Mouse (Mus musculus) cerebellum, adult 2 months (tissue): ENCODE results near the gene Kcnh2. TPM values are rescaled to one million over a fixed set of nuclear protein-coding genes. Genes with fewer than 3 reads are reported as not detected.

Experiments used
- DNase-seq, 2 experiments: peaks; one replicate each; pipeline ENCODE4 v3.0.0; 2021
- H3K27ac ChIP-seq: fragments of 200-500 bp; 2 replicates; pipeline ENCODE4 v1.5.1; 2012; ENCODE audit warnings: low read length, control low read depth, inconsistent platforms; ENCODE audit not compliant: insufficient read depth
- H3K27me3 ChIP-seq: fragments of 200-500 bp; 2 replicates; pipeline ENCODE4 v1.6.1; 2012; ENCODE audit warnings: inconsistent platforms, mild to moderate bottlenecking, low read length, moderate library complexity; ENCODE audit not compliant: control insufficient read depth, insufficient read depth
- H3K4me1 ChIP-seq: fragments of 200-500 bp; 2 replicates; pipeline ENCODE4 v1.6.1; 2011; ENCODE audit warnings: low read length; ENCODE audit not compliant: control insufficient read depth, insufficient read depth
- H3K4me3 ChIP-seq: fragments of 200-500 bp; replicated peaks from 2 replicates; pipeline ENCODE3; 2011; ENCODE audit warnings: mild to moderate bottlenecking, low read depth, low read length, control low read depth; ENCODE audit not compliant: insufficient read depth
- CTCF ChIP-seq: fragments of 200-500 bp; IDR thresholded peaks from 2 replicates; pipeline ENCODE4 v1.5.1; 2011; ENCODE audit warnings: low read depth, mild to moderate bottlenecking, control low read depth, low read length, moderate library complexity, borderline replicate concordance; ENCODE audit not compliant: insufficient read depth
- POLR2A ChIP-seq: fragments of 200-500 bp; IDR thresholded peaks from 2 replicates; pipeline ENCODE4 v1.6.1; 2011; ENCODE audit warnings: low read length, control low read depth, borderline replicate concordance; ENCODE audit not compliant: insufficient read depth
- WGBS: fragments of 180-500 bp; shearing (Covaris S2); methylation state at CpG from one replicate; pipeline ENCODE4 v1.1.7; 2018; 5-methylcytosine and 5-hydroxymethylcytosine counted together
- polyA plus RNA-seq: library from polyadenylated mRNA; depleted of rRNA; stranded (reverse); fragments of >200 nt; gene quantifications from 2 replicates; pipeline ENCODE4 v1.2.3, GENCODE M21; 2012

Kcnh2 gene
- polyA plus RNA-seq, 1 experiment, result 85.2 TPM

DNA sequence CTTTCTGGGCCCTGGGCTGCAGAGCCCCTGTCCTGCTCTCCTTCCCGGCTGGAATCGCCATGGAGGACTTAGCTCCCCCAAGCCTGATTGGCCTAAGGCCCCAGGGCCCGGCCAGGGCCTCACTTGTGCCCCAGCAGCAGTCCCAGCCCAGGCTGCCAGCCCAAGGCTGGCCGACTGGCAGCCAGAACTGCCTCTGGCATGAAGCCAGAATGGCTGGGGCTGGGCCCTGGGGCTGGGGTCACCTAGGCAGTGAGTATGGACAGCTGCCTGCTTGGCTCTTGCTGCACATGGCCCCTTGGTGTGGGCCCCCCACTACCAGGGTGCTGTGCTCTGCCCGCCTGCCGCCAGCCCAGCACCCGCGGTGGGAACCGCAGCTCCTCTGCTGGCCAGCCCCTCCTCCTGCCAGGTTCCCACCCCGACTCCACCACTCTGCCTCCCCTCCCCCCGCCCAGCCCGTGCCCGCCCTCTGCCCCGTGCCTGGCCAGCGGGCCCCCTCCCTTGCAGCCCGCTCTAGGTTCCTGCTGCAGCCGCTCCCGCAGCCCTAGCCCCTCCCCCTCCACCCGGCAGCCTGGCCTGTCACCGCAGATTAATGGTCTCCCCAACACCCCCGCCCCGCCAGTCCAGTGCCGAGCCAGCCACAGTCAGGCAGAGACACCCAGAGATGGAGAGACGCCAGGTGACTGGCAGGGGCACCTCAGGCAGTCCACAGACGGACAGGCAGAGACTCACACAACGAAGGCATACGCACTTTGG is 22.0 kb downstream of the Kcnh2 start:
- no peaks in the 10 kb centered on the region for H3K27me3 ChIP-seq
- peaks cover 14% of the 10 kb centered on the region for H3K4me1 ChIP-seq
- WGBS, result 3% methylated on average over 25 of the region's 27 CpGs
- peak; percentile 62 to 63 for DNase-seq
- H3K4me3 ChIP-seq, result peak overlapping the region; percentile 6
- TF ChIP-seq POLR2A (no peak), CTCF (no peak)
- H3K27ac ChIP-seq, result no peak overlapping the region

- 25% methylated on average over 6 of the region's 6 CpGs for WGBS
- DNase-seq, result peak; percentile 48 to 53
- Histone ChIP-seq H3K27me3 (no peaks in the 10 kb centered on the region), H3K27ac (no peak overlapping the region), H3K4me1 (peaks cover 14% of the 10 kb centered on the region), H3K4me3 (no peak overlapping the region)
- TF ChIP-seq CTCF (no peak), POLR2A (no peak)
Measured at GRCm38 (mm10) chr5:24328813-24329211, 22.6 kb downstream of the Kcnh2 start.

DNA sequence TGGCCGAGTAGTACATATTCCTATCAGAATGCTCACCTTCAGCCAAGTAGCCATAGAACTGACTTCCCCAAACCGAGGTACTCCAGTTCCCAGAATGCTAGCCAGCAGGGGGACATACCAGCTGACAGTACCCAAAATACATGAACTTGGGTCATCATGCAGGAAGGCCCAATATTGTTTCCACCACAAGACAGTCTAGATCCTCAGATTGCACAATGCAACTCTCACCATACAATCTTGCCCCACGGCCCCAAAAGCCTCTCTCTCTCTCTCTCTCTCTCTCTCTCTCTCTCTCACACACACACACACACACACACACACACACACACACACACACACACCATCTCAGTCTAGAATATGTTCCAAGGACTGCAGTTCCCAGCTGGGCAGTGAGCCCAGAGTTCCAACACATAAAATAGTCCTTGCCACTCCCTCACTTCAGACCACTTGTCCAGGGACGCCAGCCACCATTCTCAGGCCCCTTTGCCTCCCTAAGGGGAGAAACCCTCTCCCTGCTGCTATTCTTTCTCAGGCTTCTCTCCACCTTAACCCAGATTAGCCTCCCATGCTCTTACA is 24.5 kb downstream of the Kcnh2 start:
- DNase-seq, result no peak
- Histone ChIP-seq H3K4me1 (peaks cover 14% of the 10 kb centered on the region), H3K4me3 (no peak overlapping the region), H3K27ac (no peak overlapping the region), H3K27me3 (no peaks in the 10 kb centered on the region)
- WGBS, result 73% methylated on average over 4 of the region's 4 CpGs
- TF ChIP-seq CTCF (no peak), POLR2A (no peak)

GRCm38 (mm10) chr5:24326166-24326841 is 25.1 kb downstream of the Kcnh2 start:
- no peak for DNase-seq
- 95% methylated on average over 15 of the region's 15 CpGs for WGBS
- Histone ChIP-seq H3K27me3 (no peaks in the 10 kb centered on the region), H3K4me3 (no peak overlapping the region), H3K27ac (no peak overlapping the region), H3K4me1 (peaks cover 14% of the 10 kb centered on the region)
- TF ChIP-seq CTCF (no peak), POLR2A (no peak)

DNA sequence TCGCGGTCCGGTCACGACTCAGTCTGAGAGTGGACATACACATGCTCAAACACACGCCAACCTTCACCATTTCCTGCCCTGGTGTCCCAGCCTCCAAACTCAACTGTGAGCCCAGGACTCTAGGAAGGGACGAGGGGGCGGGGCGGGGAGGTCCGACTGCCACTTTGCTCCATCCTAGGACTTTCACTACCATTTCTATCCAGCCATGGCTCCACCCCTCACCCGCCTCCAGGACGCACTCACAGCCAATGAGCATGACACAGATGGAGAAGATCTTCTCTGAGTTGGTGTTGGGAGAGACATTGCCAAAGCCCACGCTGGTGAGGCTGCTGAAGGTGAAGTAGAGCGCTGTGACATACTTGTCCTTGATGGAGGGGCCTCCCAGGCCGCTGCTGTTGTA is 26.2 kb downstream of the Kcnh2 start:
- DNase-seq, result no peak
- no peak for TF ChIP-seq POLR2A
- 75% methylated on average over 14 of the region's 14 CpGs for WGBS
- no peak overlapping the region for H3K4me3 ChIP-seq
- no peak overlapping the region for H3K27ac ChIP-seq
- H3K27me3 ChIP-seq, result no peaks in the 10 kb centered on the region
- peaks cover 14% of the 10 kb centered on the region for H3K4me1 ChIP-seq

DNA sequence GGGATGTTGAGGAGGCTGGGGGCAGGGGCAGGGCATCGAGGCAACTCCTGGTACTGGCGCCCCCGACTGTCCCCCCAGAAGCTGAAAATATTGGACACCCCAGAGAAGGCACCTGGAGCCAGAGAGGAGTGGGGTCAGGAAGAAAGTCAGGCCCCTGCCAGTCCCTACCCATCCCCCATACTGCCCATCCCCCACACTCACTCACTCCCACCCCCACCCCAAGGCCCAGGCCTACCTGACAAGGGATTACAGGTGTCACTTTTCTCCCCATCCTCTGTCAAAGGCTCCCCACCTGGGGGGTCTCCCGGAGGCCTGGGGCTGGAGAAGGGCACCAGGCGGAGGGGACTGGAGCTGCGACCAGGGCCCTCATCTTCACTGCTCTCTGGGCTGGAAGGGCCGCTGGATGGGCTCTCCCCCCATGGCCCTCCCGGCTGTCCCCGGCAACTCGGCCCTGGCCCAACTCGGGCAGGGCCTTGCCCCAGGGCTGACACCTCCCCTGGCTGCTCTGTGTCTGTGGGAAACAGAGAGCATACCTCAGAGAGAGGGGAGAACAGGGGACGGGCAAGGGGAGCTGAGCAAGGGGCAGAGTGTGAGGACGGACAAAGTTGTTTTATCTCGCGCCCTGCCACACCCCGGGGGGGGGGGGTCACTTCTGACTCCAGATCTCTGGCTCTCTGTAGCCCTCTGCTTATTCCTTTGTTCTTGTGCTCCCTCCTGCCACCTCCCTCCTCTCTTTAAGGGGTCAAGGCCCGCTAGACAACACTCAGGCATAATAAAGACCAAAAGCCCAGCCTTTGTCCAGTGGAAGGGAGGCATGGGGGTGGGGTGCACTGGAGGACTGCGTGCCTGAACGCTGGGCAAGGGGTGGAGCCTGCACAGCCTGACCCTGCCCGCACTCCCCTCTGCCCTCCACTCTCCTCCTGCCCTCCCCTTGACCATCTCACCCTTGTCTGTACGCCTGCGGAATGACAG is 29.4 kb downstream of the Kcnh2 start:
- H3K27me3 ChIP-seq, result no peaks in the 10 kb centered on the region
- no peak overlapping the region for H3K4me3 ChIP-seq
- DNase-seq, result no peak
- 48% methylated on average over 22 of the region's 22 CpGs for WGBS
- H3K4me1 ChIP-seq, result no peaks in the 10 kb centered on the region
- TF ChIP-seq CTCF (no peak), POLR2A (no peak)
- no peak overlapping the region for H3K27ac ChIP-seq

GRCm38 (mm10) chr5:24320894-24321293 is 30.5 kb downstream of the Kcnh2 start:
- no peak overlapping the region for H3K27ac ChIP-seq
- no peaks in the 10 kb centered on the region for H3K4me1 ChIP-seq
- no peak for DNase-seq
- no peak for TF ChIP-seq CTCF
- TF ChIP-seq POLR2A, result no peak
- no peak overlapping the region for H3K4me3 ChIP-seq
- no peaks in the 10 kb centered on the region for H3K27me3 ChIP-seq
- 66% methylated on average over 5 of the region's 5 CpGs for WGBS
